Mouse (Mus musculus) embryo, embryonic 10.5 days (tissue): ENCODE data around the gene Prtg.

ENCODE experiments used
- DNase-seq: peaks from one replicate; pipeline ENCODE4 v3.0.0-alpha.2; 2015; ENCODE audit warnings: low spot score

The Prtg gene

GRCm38 (mm10) chr9:72862955-72863354 is 56.3 kb downstream of the Prtg start:
- DNase-seq: no peak

- peak; percentile 76 for DNase-seq
Measured at GRCm38 (mm10) chr9:72863773-72864172, 57.1 kb downstream of the Prtg start.

GRCm38 (mm10) chr9:72867434-72867833 is 60.8 kb downstream of the Prtg start:
- DNase-seq: no peak

- no peak for DNase-seq
Measured at GRCm38 (mm10) chr9:72868774-72869173, 62.1 kb downstream of the Prtg start.

- peak; percentile 69 for DNase-seq
Measured at GRCm38 (mm10) chr9:72871506-72872297, 65.0 kb downstream of the Prtg start.

GRCm38 (mm10) chr9:72872298-72873130 is 65.8 kb downstream of the Prtg start:
- DNase-seq: peak; percentile 44

DNA sequence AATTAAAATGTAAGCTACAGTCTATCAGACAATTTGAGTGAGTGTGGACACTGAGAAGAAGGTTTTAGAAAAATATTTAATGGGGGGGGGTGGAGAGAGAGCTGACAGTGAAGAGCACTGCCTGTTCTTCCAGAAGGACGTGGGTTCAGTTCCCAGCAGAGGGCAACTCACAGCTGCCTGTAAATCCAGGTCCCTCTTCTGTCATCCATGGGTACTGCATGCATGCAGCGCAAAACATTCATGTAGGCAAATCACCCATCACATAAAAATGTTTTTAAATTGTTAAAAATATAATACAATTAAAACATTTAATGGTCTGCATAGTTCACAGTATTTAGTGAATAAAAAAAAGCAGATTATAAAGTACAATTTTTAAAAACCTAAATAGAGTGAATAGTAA is 69.2 kb downstream of the Prtg start:
- DNase-seq: no peak

DNA sequence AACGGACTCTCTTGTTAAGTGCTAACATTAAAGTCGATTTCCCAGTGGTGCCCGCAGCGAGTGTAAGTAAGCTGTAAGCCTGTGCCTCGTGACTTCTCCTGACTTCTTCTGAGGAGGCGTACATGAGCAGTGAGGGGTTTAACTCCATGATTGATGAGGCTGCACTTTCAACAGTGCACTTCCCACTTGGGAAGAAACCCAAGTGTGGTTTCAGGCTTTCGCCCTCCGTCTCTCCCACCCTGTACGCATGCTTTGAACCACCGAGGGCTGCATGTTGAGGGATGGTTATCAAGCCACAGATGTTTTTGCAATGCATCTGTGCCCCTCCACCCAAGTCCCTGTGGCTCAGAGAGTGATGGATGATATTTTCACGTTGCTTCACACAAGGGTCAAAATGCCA is 71.2 kb downstream of the Prtg start:
- peak; percentile 82 for DNase-seq

DNA sequence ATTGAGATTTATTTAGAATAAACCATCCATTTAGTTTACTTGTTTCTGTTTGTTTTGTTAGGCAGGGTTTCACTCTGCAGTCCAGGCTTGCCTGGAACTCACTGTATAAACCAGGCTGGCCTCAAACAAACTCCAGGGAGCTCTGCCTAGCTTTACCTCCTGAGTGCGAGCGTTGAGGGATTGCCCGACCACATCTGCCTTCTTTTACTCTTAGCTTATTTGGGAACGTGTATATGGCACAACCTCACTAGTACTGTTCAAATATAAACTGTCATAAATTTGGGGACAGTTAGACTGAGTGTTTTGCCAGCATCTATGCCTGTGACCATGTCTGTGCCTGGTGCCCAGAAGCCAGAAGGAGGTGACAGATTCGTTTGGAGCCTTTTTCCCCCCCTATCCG is 72.0 kb downstream of the Prtg start:
- DNase-seq: peak; percentile 36

DNA sequence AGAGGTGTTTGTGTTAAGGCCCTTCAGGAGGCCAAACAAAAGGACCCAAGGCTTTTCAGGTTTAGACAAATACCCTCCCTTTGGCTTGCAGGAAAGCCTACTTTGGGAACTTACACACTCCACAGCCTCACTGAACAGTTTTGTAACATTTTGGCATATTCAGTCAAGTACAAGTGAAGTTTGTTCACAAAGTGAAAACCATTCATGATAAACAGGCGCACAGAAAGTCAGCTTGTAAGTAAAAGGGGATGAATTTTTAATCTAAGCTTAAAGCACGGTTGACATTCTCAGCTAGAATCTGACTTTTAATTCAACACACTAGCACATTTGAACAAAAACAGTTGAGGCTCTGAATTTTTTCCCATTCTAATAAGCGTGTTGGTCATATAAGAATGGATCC is 72.9 kb downstream of the Prtg start:
- DNase-seq: no peak

GRCm38 (mm10) chr9:72880225-72880960 is 73.7 kb downstream of the Prtg start:
- peak; percentile 92 for DNase-seq

GRCm38 (mm10) chr9:72881026-72881768 is 74.5 kb downstream of the Prtg start:
- DNase-seq: peak; percentile 63

DNA sequence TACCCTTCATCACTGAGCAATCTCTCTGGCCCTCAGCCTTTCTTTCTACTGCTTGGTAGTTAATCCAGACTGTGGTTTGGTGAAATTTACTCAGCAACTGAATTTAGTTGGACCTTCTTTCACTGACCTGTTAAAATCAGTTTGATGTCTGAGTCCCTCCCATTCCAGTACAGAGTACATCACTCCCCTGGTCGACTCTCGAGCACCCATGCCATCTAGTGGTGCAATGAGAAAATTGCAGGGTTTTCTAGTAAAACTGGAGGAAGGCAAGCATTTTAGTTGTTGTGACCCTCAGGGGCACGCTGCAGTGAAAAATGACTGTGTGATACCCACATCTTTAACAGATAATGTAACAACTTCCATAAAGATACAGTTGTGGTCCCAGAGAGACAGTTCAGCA is 77.3 kb downstream of the Prtg start:
- peak; percentile 84 for DNase-seq

- peak; percentile 62 for DNase-seq
Measured at GRCm38 (mm10) chr9:72889777-72890176, 83.1 kb downstream of the Prtg start.

- DNase-seq: peak; percentile 24
Measured at GRCm38 (mm10) chr9:72890499-72891085, 83.9 kb downstream of the Prtg start.

- no peak for DNase-seq
Measured at GRCm38 (mm10) chr9:72892761-72893160, 86.1 kb downstream of the Prtg start.

GRCm38 (mm10) chr9:72894796-72895352 is 88.2 kb downstream of the Prtg start:
- DNase-seq: peak; percentile 40

DNA sequence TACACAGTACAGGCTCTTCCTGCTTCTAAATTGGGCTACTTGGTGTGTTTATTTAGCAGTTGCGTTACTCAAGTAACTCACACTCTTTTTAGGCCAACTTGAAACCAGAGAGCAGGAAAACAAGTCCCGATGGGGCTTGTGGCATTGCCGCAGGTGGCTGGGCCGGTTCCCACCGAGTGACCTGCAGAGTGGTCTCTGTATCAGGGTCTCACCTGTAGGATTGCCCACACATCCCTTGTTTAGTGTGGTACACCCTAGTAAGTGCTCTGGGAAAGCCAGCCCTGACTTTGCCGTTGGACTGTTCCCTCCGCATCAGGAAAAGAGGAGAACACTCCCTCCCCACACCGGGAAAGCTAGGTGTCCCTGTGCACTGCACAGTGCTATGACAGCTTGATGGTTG is 95.4 kb downstream of the Prtg start:
- DNase-seq: no peak

DNA sequence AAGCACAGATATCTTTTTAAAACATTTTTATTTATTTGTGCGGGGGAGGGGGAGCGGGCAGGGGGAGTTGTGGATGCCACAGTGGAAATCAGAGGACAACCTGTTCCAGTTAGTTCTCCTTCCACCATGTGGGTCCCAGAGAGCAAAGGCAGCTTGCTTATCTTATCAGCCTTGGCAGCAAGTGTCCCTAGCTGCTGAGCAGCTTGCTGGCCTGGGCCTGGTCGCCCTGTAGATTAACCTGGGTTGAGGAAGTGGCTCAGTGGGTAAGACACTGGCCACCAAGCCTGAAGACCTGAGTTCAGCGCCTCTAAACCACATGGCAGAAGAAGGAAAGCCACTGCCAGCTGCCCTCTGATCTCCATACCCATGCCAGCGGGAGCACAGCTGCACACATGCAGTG is 95.9 kb downstream of the Prtg start:
- DNase-seq: no peak

GRCm38 (mm10) chr9:72906693-72907103 is 100.0 kb downstream of the Prtg start:
- DNase-seq: no peak

- DNase-seq: no peak
Measured at GRCm38 (mm10) chr9:72911381-72911780, 104.7 kb downstream of the Prtg start.
